Mouse (Mus musculus) intestine, embryonic 15.5 days (tissue): ENCODE data around the gene Tmem132c. TPM values are rescaled to one million over a fixed set of nuclear protein-coding genes. Genes with fewer than 3 reads are reported as not detected.

Experiments
- ATAC-seq: fragments of 200-750 bp; cut with Nextera tagmentation; 2 replicates; pipeline ENCODE4 v1.8.0; 2017; ENCODE audit warnings: moderate TSS enrichment, moderate library complexity
- H3K27ac ChIP-seq: fragments of 300-500 bp; sonication (generic); 2 replicates; pipeline ENCODE4 v1.5.1; 2015; ENCODE audit warnings: mild to moderate bottlenecking, inconsistent platforms
- H3K27me3 ChIP-seq: fragments of 300-500 bp; sonication (generic); replicated peaks from 2 replicates; pipeline ENCODE4 v1.6.1; 2015; ENCODE audit warnings: inconsistent platforms
- H3K36me3 ChIP-seq: fragments of 300-500 bp; sonication (generic); 2 replicates; pipeline ENCODE4 v1.6.1; 2015; ENCODE audit warnings: inconsistent platforms
- H3K4me1 ChIP-seq: fragments of 300-500 bp; sonication (generic); replicated peaks from 2 replicates; pipeline ENCODE4 v1.6.1; 2015; ENCODE audit warnings: inconsistent platforms
- H3K4me2 ChIP-seq: fragments of 300-500 bp; sonication (generic); replicated peaks from 2 replicates; pipeline ENCODE4 v1.6.1; 2015; ENCODE audit warnings: mild to moderate bottlenecking, inconsistent platforms
- H3K4me3 ChIP-seq: fragments of 300-500 bp; sonication (generic); replicated peaks from 2 replicates; pipeline ENCODE4 v1.5.1; 2015; ENCODE audit warnings: inconsistent platforms
- H3K9ac ChIP-seq: fragments of 300-500 bp; sonication (generic); 2 replicates; pipeline ENCODE4 v1.6.1; 2015; ENCODE audit warnings: inconsistent platforms
- H3K9me3 ChIP-seq: fragments of 300-500 bp; sonication (generic); 2 replicates; pipeline ENCODE4 v1.6.1; 2016; ENCODE audit warnings: inconsistent platforms
- WGBS: fragments of 180-500 bp; shearing (Covaris S2); methylation state at CpG from one replicate; pipeline ENCODE4 v1.1.7; 2015; 5-methylcytosine and 5-hydroxymethylcytosine counted together
- polyA plus RNA-seq: library from polyadenylated mRNA; unstranded; fragments of >200 nt; fragmentation: Nextera tagmentation; extraction: Ambion mirVana; gene quantifications from 2 replicates; pipeline ENCODE4 v1.2.1, GENCODE M21; 2015

Gene Tmem132c
- polyA plus RNA-seq, 1 experiment from 2014 or later = 0.70 TPM

DNA sequence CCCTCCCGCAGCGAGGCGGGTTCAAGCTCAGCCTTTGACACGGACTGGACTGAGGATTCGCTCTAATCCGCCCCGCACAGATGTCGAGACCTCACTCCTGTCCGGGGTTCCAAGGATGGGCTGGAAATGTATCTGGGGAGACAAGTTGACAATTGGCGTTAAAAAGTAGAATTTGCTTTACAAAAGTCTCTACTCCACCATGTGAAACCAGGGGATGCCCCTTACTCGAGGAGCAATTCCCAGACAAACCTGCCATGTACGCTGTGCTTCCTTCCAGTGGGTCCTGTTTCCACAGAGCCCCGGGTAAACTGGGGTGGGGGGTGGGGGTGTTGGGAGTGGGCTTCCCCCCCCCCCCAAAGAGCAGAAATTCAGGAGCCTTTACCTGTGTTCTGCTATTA, 1.2 kb downstream of the Tmem132c start:
- H3K27me3 ChIP-seq = peaks cover 48% of the 10 kb centered on the region

DNA sequence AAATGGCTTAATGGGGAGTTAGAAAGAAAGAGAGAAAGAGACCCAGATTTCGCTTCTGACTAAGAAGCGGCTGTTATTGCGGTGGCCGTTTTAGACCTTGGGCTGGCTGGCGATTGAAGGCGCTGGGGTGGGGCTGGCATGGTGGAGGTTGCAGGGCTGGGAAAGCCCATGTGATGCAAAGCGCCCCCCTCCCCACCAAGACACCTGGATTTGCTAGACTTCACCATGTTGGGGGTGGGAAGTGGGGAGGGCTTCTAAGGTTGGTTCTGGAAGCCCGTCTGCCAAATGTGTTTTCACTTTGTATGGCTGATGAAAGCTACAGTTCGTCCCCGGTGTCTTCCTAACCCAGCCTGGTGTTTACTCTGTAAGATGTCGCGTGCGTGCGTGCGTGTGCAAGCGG, 1.6 kb downstream of the Tmem132c start:
- Histone ChIP-seq H3K4me1 (peaks cover 20% of the 10 kb centered on the region), H3K27ac (no peak overlapping the region), H3K4me2 (peak overlapping the region; percentile 97), H3K9me3 (no peaks in the 10 kb centered on the region), H3K27me3 (peaks cover 48% of the 10 kb centered on the region), H3K36me3 (no peaks in the 10 kb centered on the region), H3K4me3 (peak overlapping the region; percentile 60; the same call in 1 of the 2 replicates), H3K9ac (no peak overlapping the region)
- WGBS = 1% methylated on average over 16 of the region's 16 CpGs
- no peak for ATAC-seq

More for the DNA sequence above, 1.2 kb downstream of the Tmem132c start:
- Histone ChIP-seq H3K9me3 (no peaks in the 10 kb centered on the region), H3K4me2 (peak overlapping the region; percentile 97), H3K4me3 (peak overlapping the region; percentile 60), H3K36me3 (no peaks in the 10 kb centered on the region), H3K4me1 (peaks cover 20% of the 10 kb centered on the region), H3K27ac (no peak overlapping the region), H3K9ac (no peak overlapping the region)
- ATAC-seq = no peak
- WGBS = 2% methylated on average over 13 of the region's 13 CpGs

DNA sequence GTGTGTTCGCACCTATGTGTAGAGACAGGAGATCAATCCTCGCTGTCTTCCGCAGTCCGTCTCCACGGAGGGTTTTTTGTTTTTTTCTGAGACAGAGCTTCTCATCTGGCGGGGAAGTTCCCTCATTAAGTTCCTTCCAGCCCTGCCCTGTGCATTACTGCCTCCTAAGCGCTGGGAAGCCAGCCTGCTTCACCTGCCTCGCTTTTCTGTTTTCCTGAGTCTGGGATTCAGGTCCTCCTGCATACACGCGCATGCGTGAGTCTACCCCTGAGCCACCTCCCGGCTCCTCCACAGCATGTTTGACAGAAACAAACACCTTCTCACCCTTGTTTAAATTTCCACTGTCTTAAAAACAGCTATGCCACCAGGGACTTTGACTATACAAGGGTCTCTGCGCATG, 2.0 kb downstream of the Tmem132c start:
- Histone ChIP-seq H3K4me3 (peak overlapping the region; percentile 60; the same call in 1 of the 2 replicates), H3K27me3 (peaks cover 48% of the 10 kb centered on the region), H3K4me2 (peak overlapping the region; percentile 97), H3K27ac (no peak overlapping the region), H3K36me3 (no peaks in the 10 kb centered on the region), H3K9ac (no peak overlapping the region), H3K9me3 (no peaks in the 10 kb centered on the region), H3K4me1 (peaks cover 20% of the 10 kb centered on the region)
- WGBS = 6% methylated on average over 13 of the region's 13 CpGs
- ATAC-seq = no peak

DNA sequence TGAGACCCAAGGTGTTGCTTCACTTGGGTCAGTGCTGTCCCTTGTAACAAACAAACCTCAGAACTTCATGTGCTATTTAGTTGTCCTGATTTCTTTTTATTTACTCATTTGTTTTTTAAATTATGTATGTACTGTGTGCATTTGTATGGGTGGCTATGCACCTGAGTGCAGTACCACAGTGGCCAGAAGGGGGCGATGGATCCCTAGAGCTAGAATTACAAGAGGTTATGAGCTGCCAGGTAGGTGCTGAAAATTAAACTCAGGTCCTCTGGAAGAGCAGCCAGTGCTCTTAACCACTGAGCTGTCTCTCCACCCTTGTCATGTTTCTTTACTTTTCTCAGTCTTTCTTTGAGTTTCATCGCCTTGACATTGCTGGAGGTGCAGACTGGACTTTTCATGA, 11.7 kb downstream of the Tmem132c start:
- Histone ChIP-seq H3K4me3 (no peak overlapping the region), H3K9me3 (no peaks in the 10 kb centered on the region), H3K27me3 (no peaks in the 10 kb centered on the region), H3K27ac (no peak overlapping the region), H3K4me2 (no peak overlapping the region), H3K9ac (no peak overlapping the region), H3K36me3 (no peaks in the 10 kb centered on the region), H3K4me1 (no peaks in the 10 kb centered on the region)
- ATAC-seq = no peak
- WGBS = 70% methylated on average over 2 of the region's 2 CpGs

DNA sequence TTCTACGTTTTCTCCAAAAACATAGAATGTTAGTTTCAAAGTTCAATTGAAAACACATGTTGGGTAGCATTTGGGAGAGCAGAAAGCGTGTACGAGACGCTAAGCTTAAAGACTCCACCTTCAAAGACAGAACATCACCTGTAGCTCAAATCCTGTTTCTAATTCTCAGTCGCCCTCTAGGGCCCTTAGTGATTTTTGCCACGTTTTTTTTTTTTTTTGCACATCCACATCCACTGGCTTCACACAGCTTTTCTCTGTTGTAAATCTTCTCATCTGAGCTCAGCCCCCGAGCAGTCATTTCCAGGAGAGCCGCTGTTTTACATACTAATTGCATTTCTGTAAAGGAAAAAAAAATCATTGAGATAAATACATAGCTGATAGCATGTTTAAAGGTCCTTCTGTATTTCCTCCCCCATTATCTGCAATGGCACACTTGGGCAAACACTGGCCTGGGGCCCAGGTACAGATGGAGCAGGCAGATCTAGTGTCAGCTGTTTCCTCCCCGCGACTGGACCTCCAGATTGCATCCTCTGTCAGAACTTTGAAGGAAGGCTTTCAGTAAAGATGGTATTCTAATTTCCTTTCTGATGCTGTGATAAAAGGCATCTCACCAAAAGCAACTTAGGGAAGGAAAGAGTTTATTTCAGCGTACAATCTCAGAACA, 15.5 kb downstream of the Tmem132c start:
- H3K36me3 ChIP-seq = no peaks in the 10 kb centered on the region
- H3K27ac ChIP-seq = no peak overlapping the region
- H3K4me2 ChIP-seq = no peak overlapping the region
- no peaks in the 10 kb centered on the region for H3K27me3 ChIP-seq
- no peaks in the 10 kb centered on the region for H3K9me3 ChIP-seq
- no peak overlapping the region for H3K4me3 ChIP-seq
- H3K4me1 ChIP-seq = no peaks in the 10 kb centered on the region
- WGBS = 68% methylated on average over 11 of the region's 11 CpGs
- no peak overlapping the region for H3K9ac ChIP-seq
- no peak for ATAC-seq

DNA sequence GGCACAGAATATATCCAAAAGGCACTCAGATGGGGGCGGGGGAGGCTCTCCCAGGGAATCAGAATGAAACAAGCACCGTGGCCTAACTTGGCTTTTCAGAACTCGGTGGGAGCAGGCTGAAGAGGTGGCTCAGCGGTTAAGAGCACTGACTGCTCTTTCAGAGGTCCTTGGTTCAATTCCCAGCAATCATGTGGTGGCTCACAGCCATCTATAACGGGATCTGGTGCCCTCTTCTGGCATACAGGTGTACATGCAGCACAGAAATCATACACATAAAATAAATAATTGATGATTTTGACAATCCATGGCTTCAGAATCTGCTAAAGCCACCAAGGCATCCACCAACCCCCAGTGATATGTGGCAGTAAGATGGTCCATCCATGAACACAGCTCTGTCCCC, 20.5 kb downstream of the Tmem132c start:
- ATAC-seq = no peak
- H3K9ac ChIP-seq = no peak overlapping the region
- no peaks in the 10 kb centered on the region for H3K4me1 ChIP-seq
- no peaks in the 10 kb centered on the region for H3K36me3 ChIP-seq
- 86% methylated on average over 5 of the region's 5 CpGs for WGBS
- H3K4me3 ChIP-seq = no peak overlapping the region
- no peaks in the 10 kb centered on the region for H3K9me3 ChIP-seq
- no peak overlapping the region for H3K4me2 ChIP-seq
- no peaks in the 10 kb centered on the region for H3K27me3 ChIP-seq
- H3K27ac ChIP-seq = no peak overlapping the region

DNA sequence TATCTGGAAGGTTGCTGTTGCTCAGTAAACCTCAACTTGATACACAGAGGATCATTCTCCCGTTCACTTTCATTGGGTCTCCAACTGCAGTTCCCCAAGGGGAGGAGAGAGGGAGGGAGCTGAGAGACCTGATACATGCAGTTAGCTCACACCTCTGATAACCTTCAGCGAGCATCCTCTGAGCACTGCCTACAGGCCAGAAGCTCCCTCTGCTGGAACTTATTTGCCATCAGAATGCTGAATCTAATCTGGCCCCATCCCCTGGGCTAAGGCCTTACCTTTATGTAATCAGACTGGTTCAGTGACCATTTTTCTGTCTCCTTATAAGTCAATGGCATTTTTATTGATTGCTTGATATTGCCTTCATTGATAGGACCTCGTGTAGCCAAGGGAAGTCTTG, 29.5 kb downstream of the Tmem132c start:
- Histone ChIP-seq H3K4me3 (no peak overlapping the region), H3K9me3 (no peaks in the 10 kb centered on the region), H3K4me1 (no peaks in the 10 kb centered on the region), H3K36me3 (no peaks in the 10 kb centered on the region), H3K27ac (no peak overlapping the region), H3K4me2 (no peak overlapping the region), H3K27me3 (no peaks in the 10 kb centered on the region), H3K9ac (no peak overlapping the region)
- 46% methylated on average over 3 of the region's 3 CpGs for WGBS
- no peak for ATAC-seq

DNA sequence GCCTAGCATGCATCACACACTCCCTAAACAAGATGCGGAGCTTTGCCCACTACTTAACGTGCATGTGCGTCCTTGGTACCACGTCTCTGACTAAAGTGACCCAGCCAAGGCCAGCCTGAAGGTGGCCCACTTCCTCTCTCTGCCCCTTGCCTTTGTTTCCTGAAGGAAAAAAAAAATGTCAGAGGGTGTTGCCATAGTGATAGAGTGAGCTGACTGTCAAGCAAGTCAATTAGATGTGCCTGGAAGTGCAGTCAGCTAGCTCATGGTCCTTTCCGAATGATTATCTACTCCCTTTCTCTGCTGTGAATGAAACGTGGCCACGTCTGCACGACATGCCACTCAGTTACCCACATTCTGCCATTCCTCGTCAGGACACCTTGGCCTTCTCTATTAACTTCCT, 37.9 kb downstream of the Tmem132c start:
- 83% methylated on average over 9 of the region's 9 CpGs for WGBS
- ATAC-seq = no peak

DNA sequence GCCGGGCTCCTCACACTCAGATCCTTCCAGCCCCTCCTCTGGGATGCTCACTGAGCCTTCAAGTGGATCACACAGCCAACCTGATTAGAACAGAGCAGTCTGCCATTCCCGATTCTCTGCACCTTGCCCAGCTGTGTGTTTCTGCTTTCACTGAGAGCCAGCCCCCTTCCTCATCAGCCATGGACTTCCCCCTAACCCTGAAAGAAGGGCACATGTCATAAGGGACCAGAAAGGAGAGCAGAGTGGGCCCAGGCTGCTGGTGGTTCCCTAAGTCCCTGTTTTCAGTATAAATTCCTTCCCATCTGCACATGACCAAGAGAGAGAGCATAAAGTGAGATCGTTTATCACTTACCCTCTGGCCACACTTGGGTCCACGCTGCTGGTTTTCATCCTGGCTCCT, 39.6 kb downstream of the Tmem132c start:
- WGBS = 70% methylated on average over 4 of the region's 4 CpGs
- no peaks in the 10 kb centered on the region for H3K27me3 ChIP-seq
- no peaks in the 10 kb centered on the region for H3K9me3 ChIP-seq
- no peak overlapping the region for H3K4me2 ChIP-seq
- ATAC-seq = no peak
- no peaks in the 10 kb centered on the region for H3K36me3 ChIP-seq
- no peaks in the 10 kb centered on the region for H3K4me1 ChIP-seq
- H3K9ac ChIP-seq = no peak overlapping the region
- H3K4me3 ChIP-seq = no peak overlapping the region
- no peak overlapping the region for H3K27ac ChIP-seq

More for the DNA sequence above, 37.9 kb downstream of the Tmem132c start:
- Histone ChIP-seq H3K36me3 (no peaks in the 10 kb centered on the region), H3K9ac (no peak overlapping the region), H3K9me3 (no peaks in the 10 kb centered on the region), H3K4me2 (no peak overlapping the region), H3K4me3 (no peak overlapping the region), H3K27ac (no peak overlapping the region), H3K4me1 (no peaks in the 10 kb centered on the region), H3K27me3 (no peaks in the 10 kb centered on the region)

DNA sequence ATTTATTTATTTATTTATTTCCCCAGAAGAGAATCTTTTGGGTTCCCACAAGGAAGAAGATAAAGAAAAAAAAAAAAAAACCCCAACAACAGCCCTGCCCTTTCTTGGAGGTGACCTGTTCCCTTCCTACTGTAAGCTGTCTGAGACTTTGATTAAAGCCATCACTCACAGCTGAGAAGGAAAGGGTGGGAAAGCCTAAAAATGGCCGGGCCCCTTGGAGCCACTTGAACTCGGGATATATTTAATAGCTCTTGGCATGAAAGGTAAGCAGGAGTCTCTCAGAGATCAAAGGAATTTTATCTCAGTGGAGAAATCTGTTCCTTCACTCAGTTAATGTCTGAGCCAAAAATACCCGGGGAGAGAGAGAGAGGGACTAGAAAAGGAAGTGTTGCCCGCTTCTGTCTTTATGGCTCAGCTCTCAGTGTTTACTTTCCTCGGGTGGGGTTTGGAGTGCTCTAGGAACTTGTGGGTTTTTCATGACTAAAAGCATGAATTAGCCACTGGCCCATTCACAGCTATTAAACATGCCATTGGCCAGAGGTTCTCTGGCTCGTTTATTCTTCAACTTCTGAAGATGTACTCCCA, 41.0 kb downstream of the Tmem132c start:
- ATAC-seq = peak; percentile 87
- 14% methylated on average over 6 of the region's 6 CpGs for WGBS
- Histone ChIP-seq H3K27me3 (no peaks in the 10 kb centered on the region), H3K4me1 (no peaks in the 10 kb centered on the region), H3K27ac (no peak overlapping the region), H3K4me3 (no peak overlapping the region), H3K4me2 (no peak overlapping the region), H3K9me3 (no peaks in the 10 kb centered on the region), H3K36me3 (no peaks in the 10 kb centered on the region), H3K9ac (no peak overlapping the region)

DNA sequence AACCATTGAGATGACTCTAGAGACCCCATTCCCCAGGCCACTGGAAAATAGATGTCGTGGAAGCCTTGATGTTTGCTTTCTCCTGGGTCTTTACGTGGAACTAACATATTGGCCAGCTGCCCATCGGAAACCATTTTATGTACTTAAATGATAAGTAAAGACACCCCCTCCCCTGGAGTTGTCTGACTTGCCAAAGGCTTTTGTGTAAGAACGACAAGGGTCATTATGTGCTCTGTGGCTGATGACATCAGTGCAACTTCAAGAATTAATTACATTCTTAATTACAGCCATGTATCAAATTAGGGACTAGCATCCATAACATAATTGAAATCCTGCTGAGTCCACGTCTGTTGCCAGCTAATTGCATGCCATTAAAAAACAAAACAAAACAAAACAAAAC, 45.3 kb downstream of the Tmem132c start:
- Histone ChIP-seq H3K27ac (no peak overlapping the region), H3K9ac (no peak overlapping the region), H3K4me3 (no peak overlapping the region), H3K27me3 (no peaks in the 10 kb centered on the region), H3K36me3 (no peaks in the 10 kb centered on the region), H3K4me2 (no peak overlapping the region), H3K9me3 (no peaks in the 10 kb centered on the region), H3K4me1 (no peaks in the 10 kb centered on the region)
- 68% methylated on average over 5 of the region's 5 CpGs for WGBS
- ATAC-seq = no peak

DNA sequence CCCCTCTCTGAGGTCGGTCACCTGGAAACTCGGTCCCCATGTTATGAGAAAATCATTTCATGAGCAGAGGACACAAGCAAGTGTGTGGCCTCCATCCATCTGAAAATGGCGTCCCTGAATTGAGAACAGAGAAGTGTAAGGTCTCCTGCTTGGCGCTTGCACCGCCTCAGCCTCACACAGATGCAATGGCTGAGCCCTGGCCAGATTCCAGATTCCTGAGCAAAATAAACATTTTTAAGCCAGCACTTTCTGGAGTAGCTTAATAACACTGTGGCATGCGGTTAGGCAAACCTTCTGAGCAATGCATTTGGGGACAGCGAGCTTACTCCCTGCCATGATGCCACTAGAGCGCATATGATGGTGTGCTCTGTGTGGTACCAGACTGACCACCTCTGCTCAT, 48.1 kb downstream of the Tmem132c start:
- Histone ChIP-seq H3K27ac (no peak overlapping the region), H3K4me2 (no peak overlapping the region), H3K4me1 (no peaks in the 10 kb centered on the region), H3K9ac (no peak overlapping the region), H3K4me3 (no peak overlapping the region), H3K9me3 (no peaks in the 10 kb centered on the region), H3K27me3 (no peaks in the 10 kb centered on the region), H3K36me3 (no peaks in the 10 kb centered on the region)
- no peak for ATAC-seq
- WGBS = 91% methylated on average over 8 of the region's 8 CpGs
